Mouse (Mus musculus) heart, adult 2 months (tissue): ENCODE measurements at regions not wholly inside any gene's neighbourhood (a gene's known extent, or its start where the extent isn't known, plus 50 kb on each side); places are given as distances from the start of the nearest gene placed in this dataset.

ENCODE experiments used
- DNase-seq, 2 experiments: peaks; one replicate each; pipeline ENCODE4 v3.0.0; 2021
- H3K27ac ChIP-seq: fragments of 200-600 bp; 2 replicates; pipeline ENCODE4 v1.8.1; 2022
- H3K27me3 ChIP-seq: fragments of 200-500 bp; 2 replicates; pipeline ENCODE4 v1.6.1; 2012; ENCODE audit warnings: mild to moderate bottlenecking, low read length, inconsistent platforms, mixed read lengths; ENCODE audit not compliant: control insufficient read depth, insufficient read depth
- H3K36me3 ChIP-seq: fragments of 200-500 bp; 2 replicates; pipeline ENCODE4 v1.6.1; 2012; ENCODE audit warnings: low read length, inconsistent platforms; ENCODE audit not compliant: control insufficient read depth, insufficient read depth
- H3K4me1 ChIP-seq: fragments of 200-500 bp; 2 replicates; pipeline ENCODE4 v1.6.1; 2011; ENCODE audit warnings: low read length; ENCODE audit not compliant: control insufficient read depth, insufficient read depth
- H3K4me3 ChIP-seq: fragments of 200-600 bp; 2 replicates; pipeline ENCODE4 v1.8.1; 2022
- H3K79me2 ChIP-seq: fragments of 200-500 bp; replicated peaks from 2 replicates; pipeline ENCODE4 v1.6.1; 2012; ENCODE audit warnings: mild to moderate bottlenecking, inconsistent platforms, low read length, moderate library complexity, mixed read lengths; ENCODE audit not compliant: control insufficient read depth, insufficient read depth
- H3K9ac ChIP-seq: fragments of 200-500 bp; 2 replicates; pipeline ENCODE4 v1.6.1; 2012; ENCODE audit warnings: low read depth, mild to moderate bottlenecking, control low read depth, inconsistent platforms, low read length, mixed read lengths
- CTCF ChIP-seq: fragments of 200-600 bp; IDR thresholded peaks from 2 replicates; pipeline ENCODE4 v1.8.1; 2022; ENCODE audit warnings: antibody characterized with exemption, mild to moderate bottlenecking, moderate library complexity
- EP300 ChIP-seq: fragments of 200-500 bp; IDR thresholded peaks from 2 replicates; pipeline ENCODE4 v1.6.1; 2011; ENCODE audit warnings: low read depth, low read length, control low read depth; ENCODE audit not compliant: insufficient read depth
- POLR2A ChIP-seq: fragments of 200-500 bp; IDR thresholded peaks from 2 replicates; pipeline ENCODE4 v1.6.1; 2011; ENCODE audit warnings: mild to moderate bottlenecking, low read depth, low read length, control low read depth; ENCODE audit not compliant: insufficient read depth
- WGBS: fragments of 180-500 bp; shearing (Covaris S2); methylation state at CpG from one replicate; pipeline ENCODE4 v1.1.7; 2018; 5-methylcytosine and 5-hydroxymethylcytosine counted together
- intact Hi-C: fragments of 180-260 bp; cut with DNase I; formaldehyde crosslinking; loops from one replicate; pipeline ENCODE4 v1.15.1; 2025

GRCm38 (mm10) chr5:85485733-85486322 lies 579.6 kb downstream of the Cenpc1 start:
- DNase-seq = no peak
- Histone ChIP-seq H3K27me3 (no peaks in the 10 kb centered on the region), H3K79me2 (no peaks in the 10 kb centered on the region), H3K4me3 (no peak overlapping the region), H3K9ac (no peak overlapping the region), H3K36me3 (no peaks in the 10 kb centered on the region), H3K27ac (no peak overlapping the region), H3K4me1 (no peaks in the 10 kb centered on the region)
- TF ChIP-seq POLR2A = no peak
- no peak for TF ChIP-seq EP300
- TF ChIP-seq CTCF = no peak
- 66% methylated on average over 2 of the region's 2 CpGs for WGBS
- intact Hi-C loops = no loop called here

- TF ChIP-seq EP300 (no peak), CTCF (no peak), POLR2A (no peak)
- no peak overlapping the region for H3K9ac ChIP-seq
- no peak for DNase-seq
- H3K27me3 ChIP-seq = no peaks in the 10 kb centered on the region
- H3K4me3 ChIP-seq = no peak overlapping the region
- H3K79me2 ChIP-seq = no peaks in the 10 kb centered on the region
- H3K27ac ChIP-seq = no peak overlapping the region
- H3K36me3 ChIP-seq = no peaks in the 10 kb centered on the region
- intact Hi-C loops = no loop called here
- H3K4me1 ChIP-seq = no peaks in the 10 kb centered on the region
Measured at GRCm38 (mm10) chr5:85485157-85485556, 580.2 kb downstream of the Cenpc1 start.

- DNase-seq = no peak
- no peak overlapping the region for H3K9ac ChIP-seq
- H3K36me3 ChIP-seq = no peaks in the 10 kb centered on the region
- no peak overlapping the region for H3K27ac ChIP-seq
- no peaks in the 10 kb centered on the region for H3K79me2 ChIP-seq
- no peaks in the 10 kb centered on the region for H3K4me1 ChIP-seq
- TF ChIP-seq CTCF = no peak
- TF ChIP-seq EP300 = no peak
- TF ChIP-seq POLR2A = no peak
- intact Hi-C loops = no loop called here
- no peak overlapping the region for H3K4me3 ChIP-seq
- H3K27me3 ChIP-seq = no peaks in the 10 kb centered on the region
Measured at GRCm38 (mm10) chr5:85467811-85468210, 597.6 kb downstream of the Cenpc1 start.

- no peak overlapping the region for H3K4me3 ChIP-seq
- H3K27ac ChIP-seq = no peak overlapping the region
- WGBS = 76% methylated on average over 3 of the region's 3 CpGs
- H3K79me2 ChIP-seq = no peaks in the 10 kb centered on the region
- TF ChIP-seq POLR2A = no peak
- no peak for TF ChIP-seq CTCF
- no peak for TF ChIP-seq EP300
- no peaks in the 10 kb centered on the region for H3K4me1 ChIP-seq
- no peaks in the 10 kb centered on the region for H3K36me3 ChIP-seq
- no peak for DNase-seq
- no peaks in the 10 kb centered on the region for H3K27me3 ChIP-seq
- H3K9ac ChIP-seq = no peak overlapping the region
- intact Hi-C loops = no loop called here
Measured at GRCm38 (mm10) chr5:85467151-85467550, 598.2 kb downstream of the Cenpc1 start.
